Mouse (Mus musculus): ENCODE measurements at regions not wholly inside any gene's neighbourhood (a gene's known extent, or its start where the extent isn't known, plus 50 kb on each side); places are given as distances from the start of the nearest gene placed in this dataset.

GRCm38 (mm10) chr12:13164791-13165190 lies 84.2 kb downstream of the Ddx1 start:
- DNase-seq (ENCODE audit: low spot score), result no peak

DNA sequence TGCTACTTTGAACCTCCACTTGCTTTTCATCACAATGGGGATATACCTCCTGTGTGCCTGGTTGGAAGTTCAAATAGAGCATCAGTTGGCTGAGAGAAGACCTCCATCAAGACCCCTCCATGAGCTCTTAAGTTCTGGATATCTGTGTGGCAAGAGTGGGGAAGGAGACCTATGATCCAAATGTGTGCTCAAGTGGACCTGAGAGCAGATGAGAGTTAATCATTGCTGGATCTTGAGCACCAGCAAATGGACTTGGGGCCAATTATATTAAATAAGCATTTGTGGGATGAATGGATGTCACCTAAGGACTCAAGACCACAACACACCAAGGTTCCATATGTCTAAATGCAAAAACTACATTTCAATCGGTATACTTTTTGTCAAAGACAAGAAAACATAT lies 88.0 kb downstream of the Ddx1 start:
- DNase-seq (ENCODE audit: low spot score), result no peak

- DNase-seq (ENCODE audit: low spot score), result no peak
These were observed 89.5 kb downstream of the Ddx1 start for GRCm38 (mm10) chr12:13159346-13160055.

GRCm38 (mm10) chr12:13157666-13158381 lies 91.2 kb downstream of the Ddx1 start:
- no peak for DNase-seq (ENCODE audit: low spot score)

DNA sequence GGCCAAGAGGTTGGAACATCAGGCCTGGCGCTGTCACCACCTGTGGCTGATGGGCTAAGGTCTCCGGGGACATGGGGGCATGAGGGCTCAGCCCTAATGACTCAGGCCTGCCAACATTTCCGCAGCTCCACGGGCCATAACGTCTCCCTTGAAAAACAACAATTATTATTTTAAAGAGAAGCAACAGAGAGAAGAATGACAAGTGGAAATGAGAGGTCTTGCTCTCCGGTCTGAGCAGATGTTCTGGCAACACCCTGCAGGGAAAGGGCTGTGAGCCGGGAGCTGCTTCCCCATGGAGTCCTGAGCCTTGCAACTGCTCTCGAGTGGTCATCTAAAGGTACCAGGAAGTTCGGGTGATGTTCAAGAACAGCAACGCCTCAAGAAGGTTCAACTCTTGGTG lies 91.9 kb downstream of the Ddx1 start:
- no peak for DNase-seq (ENCODE audit: low spot score)

DNA sequence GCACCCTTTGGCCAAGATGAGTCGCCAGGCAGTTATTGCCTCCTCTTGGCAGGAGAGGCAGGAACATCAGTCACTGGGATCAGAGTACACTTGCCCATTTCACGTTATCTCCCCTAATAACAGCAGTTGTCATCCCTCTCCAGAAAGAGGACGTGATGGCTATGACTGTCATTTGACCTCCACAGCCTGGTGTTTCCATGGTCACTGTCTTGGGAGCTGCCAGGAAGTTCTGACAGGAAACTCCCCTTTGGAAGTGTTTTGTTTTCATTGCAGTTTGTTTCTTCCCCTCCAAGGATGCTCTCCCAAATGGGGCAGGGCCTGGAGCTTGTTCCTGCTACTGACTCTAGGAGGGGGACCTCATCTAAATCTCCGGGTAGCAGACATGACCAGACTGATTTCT lies 98.3 kb downstream of the Ddx1 start:
- no peak for DNase-seq (ENCODE audit: low spot score)

DNA sequence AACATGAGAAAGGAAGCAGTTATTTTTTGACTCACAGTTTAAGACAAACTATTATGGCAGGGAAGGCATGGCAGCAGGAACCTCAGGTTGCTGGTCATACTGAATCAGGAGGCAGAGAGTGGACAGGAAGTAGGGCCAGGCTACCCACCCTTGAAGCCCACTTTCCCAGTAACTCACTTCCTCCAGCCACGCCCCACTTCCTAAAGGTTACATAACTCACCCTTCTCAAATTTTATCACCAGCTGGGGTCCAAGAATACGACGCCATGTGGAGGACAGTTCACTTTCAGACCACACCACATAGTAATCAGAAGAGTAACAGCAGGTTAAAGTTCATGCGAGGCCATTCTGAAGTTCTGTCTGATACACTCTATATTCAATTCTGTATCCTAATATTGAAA lies 101.8 kb downstream of the Ddx1 start:
- DNase-seq (ENCODE audit: low spot score), result no peak

GRCm38 (mm10) chr12:13145186-13146115 lies 103.6 kb downstream of the Ddx1 start:
- no peak for DNase-seq (ENCODE audit: low spot score)

GRCm38 (mm10) chr12:13144739-13145138 lies 104.3 kb downstream of the Ddx1 start:
- no peak for DNase-seq (ENCODE audit: low spot score)

DNA sequence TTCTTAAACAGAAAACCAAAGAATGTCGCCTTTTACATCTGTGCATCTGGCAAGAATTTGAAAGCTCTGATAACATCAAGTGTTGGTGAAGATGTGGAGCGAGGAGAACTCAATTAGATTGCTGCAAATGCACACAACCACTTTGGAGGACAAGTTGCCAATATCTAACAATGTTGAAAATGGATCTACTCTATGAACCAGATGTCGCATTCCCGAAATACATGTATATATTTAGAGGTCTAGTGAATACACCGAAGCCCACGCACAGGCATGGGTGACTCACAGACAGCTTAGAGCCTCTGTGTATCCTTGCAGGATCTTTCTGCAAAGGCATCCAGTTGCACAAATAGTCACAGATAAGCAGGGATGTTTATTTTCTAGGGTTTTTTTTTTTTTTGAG lies 108.4 kb downstream of the Ddx1 start:
- no peak for DNase-seq (ENCODE audit: low spot score)

GRCm38 (mm10) chr12:13139189-13139588 lies 109.8 kb downstream of the Ddx1 start:
- no peak for DNase-seq (ENCODE audit: low spot score)

GRCm38 (mm10) chr12:13134168-13134567 lies 114.8 kb downstream of the Ddx1 start:
- no peak for DNase-seq (ENCODE audit: low spot score)

- DNase-seq (ENCODE audit: low spot score), result no peak
These were observed 119.3 kb downstream of the Ddx1 start for GRCm38 (mm10) chr12:13129677-13130082.

- no peak for DNase-seq (ENCODE audit: low spot score)
These were observed 121.6 kb downstream of the Ddx1 start for GRCm38 (mm10) chr12:13127407-13127806.

GRCm38 (mm10) chr12:13125054-13125453 lies 124.0 kb downstream of the Ddx1 start:
- DNase-seq (ENCODE audit: low spot score), result no peak

DNA sequence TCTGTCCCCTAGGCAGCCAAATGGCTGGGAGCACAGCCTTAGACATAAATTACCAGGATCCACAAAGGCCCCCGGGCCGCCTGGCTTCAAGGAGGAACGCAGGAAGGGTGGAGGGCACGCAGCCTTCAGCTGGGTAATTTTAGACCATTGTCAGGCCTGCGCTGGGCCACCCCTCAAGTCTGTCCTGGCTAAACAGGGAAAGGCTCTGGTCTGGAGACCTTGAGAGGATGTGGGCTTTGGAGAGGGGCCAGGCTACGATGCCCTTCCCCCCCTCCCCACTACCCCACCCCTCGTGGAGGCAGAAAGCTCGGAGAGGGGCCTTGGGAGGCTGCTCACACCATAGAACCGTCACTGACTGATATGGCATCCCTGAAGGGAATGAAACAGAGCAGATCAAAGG lies 126.7 kb downstream of the Ddx1 start:
- no peak for DNase-seq (ENCODE audit: low spot score)

DNA sequence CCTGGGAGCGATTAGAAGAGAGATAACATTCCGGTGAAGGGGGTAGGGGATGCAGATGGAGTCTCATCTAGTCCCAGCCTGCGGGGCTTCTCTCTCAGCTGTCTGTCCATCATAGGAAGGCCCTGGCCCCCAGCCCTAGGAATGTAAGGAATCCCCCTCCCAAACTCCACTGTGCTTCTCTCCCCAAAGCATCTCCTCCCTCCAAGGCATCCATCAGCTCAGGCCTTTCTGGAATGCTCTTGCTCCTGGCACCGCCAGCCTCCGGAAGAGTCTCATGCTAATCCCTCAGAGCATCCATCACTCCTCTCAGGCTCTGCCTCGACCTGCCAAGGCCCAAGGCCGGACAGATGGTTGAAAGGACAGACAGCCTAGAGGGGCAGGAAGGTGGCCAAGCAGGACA lies 128.4 kb downstream of the Ddx1 start:
- no peak for DNase-seq (ENCODE audit: low spot score)

DNA sequence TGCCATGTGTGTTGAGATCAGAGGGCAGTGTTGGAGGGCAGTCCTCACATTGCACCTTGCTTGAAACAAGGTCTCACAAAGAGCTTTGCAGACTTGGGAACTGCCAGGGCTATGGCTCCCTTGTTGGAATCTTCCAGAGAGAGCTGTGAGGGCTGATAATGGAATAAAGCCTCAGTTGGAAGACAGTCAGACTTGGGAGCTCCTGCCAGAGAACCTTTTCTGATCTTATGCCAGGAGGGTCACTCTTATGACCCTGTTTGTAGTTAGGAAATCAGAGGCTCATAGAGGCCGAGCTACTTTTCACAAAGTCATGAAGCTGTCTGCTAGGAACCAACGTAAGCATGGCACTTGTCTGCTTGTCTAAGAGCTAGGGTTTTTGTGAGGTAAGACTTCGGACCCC lies 129.4 kb downstream of the Ddx1 start:
- DNase-seq (ENCODE audit: low spot score), result no peak

DNA sequence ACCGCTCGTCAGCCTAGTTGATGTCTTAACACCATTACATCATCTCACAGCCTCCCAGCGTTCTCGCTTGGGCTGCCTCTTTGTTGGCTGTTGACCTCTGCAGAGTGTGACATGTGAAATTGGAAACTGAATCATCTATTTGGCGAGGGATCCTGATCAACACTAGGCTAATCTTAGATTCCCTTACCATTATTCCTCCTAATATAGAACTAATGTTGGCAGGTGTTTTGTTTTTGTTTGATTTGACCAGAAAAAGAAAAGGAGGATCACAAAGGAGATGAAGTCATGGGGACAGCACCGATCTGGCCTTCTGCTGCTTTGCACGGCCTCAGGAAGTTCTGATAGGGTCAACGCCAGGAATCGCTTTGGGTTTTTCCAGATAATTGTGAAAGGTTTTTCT lies 131.0 kb downstream of the Ddx1 start:
- DNase-seq (ENCODE audit: low spot score), result no peak

- no peak for DNase-seq (ENCODE audit: low spot score)
These were observed 134.7 kb downstream of the Ddx1 start for GRCm38 (mm10) chr12:13114341-13114740.

- no peak for DNase-seq (ENCODE audit: low spot score)
These were observed 142.1 kb downstream of the Ddx1 start for GRCm38 (mm10) chr12:13106931-13107330.

All from thymus, postnatal 0 days (tissue).